Mouse (Mus musculus) kidney, embryonic 15.5 days (tissue): ENCODE results near the gene Fam3c. TPM values are rescaled to one million over a fixed set of nuclear protein-coding genes. Genes with fewer than 3 reads are reported as not detected.
"Not testable (repeated sequence)": the region's sequence is repeated elsewhere in the genome, so short reads cannot be mapped to it uniquely, and the experiment has no call there.

Experiments
- ATAC-seq: fragments of 200-750 bp; cut with Nextera tagmentation; replicated peaks from 2 replicates; pipeline ENCODE4 v1.8.0; 2017; ENCODE audit warnings: moderate TSS enrichment; ENCODE audit not compliant: low FRiP score
- H3K27ac ChIP-seq: fragments of 300-500 bp; sonication (generic); 2 replicates; pipeline ENCODE4 v1.5.1; 2015; ENCODE audit warnings: mild to moderate bottlenecking, inconsistent platforms
- H3K27me3 ChIP-seq: fragments of 300-500 bp; sonication (generic); 2 replicates; pipeline ENCODE4 v1.6.1; 2015; ENCODE audit warnings: inconsistent platforms
- H3K36me3 ChIP-seq: fragments of 300-500 bp; sonication (generic); 2 replicates; pipeline ENCODE4 v1.6.1; 2015; ENCODE audit warnings: inconsistent platforms
- H3K4me1 ChIP-seq: fragments of 300-500 bp; sonication (generic); 2 replicates; pipeline ENCODE4 v1.6.1; 2015; ENCODE audit warnings: inconsistent platforms
- H3K4me2 ChIP-seq: fragments of 300-500 bp; sonication (generic); 2 replicates; pipeline ENCODE4 v1.6.1; 2015; ENCODE audit warnings: moderate library complexity, mild to moderate bottlenecking, inconsistent platforms
- H3K4me3 ChIP-seq: fragments of 300-500 bp; sonication (generic); replicated peaks from 2 replicates; pipeline ENCODE4 v1.5.1; 2015; ENCODE audit warnings: mild to moderate bottlenecking, inconsistent platforms
- H3K9ac ChIP-seq: fragments of 300-500 bp; sonication (generic); 2 replicates; pipeline ENCODE4 v1.6.1; 2015; ENCODE audit warnings: mild to moderate bottlenecking, inconsistent platforms
- H3K9me3 ChIP-seq: fragments of 300-500 bp; sonication (generic); replicated peaks from 2 replicates; pipeline ENCODE4 v1.6.1; 2016; ENCODE audit warnings: inconsistent platforms
- WGBS: fragments of 180-500 bp; shearing (Covaris S2); methylation state at CpG from one replicate; pipeline ENCODE4 v1.1.7; 2015; ENCODE audit warnings: mixed read lengths; 5-methylcytosine and 5-hydroxymethylcytosine counted together
- polyA plus RNA-seq: library from polyadenylated mRNA; unstranded; fragments of >200 nt; fragmentation: Nextera tagmentation; extraction: Ambion mirVana; gene quantifications from 2 replicates; pipeline ENCODE4 v1.2.1, GENCODE M21; 2015

Gene Fam3c
- polyA plus RNA-seq, 1 experiment from 2014 or later, result 56.6 TPM

DNA sequence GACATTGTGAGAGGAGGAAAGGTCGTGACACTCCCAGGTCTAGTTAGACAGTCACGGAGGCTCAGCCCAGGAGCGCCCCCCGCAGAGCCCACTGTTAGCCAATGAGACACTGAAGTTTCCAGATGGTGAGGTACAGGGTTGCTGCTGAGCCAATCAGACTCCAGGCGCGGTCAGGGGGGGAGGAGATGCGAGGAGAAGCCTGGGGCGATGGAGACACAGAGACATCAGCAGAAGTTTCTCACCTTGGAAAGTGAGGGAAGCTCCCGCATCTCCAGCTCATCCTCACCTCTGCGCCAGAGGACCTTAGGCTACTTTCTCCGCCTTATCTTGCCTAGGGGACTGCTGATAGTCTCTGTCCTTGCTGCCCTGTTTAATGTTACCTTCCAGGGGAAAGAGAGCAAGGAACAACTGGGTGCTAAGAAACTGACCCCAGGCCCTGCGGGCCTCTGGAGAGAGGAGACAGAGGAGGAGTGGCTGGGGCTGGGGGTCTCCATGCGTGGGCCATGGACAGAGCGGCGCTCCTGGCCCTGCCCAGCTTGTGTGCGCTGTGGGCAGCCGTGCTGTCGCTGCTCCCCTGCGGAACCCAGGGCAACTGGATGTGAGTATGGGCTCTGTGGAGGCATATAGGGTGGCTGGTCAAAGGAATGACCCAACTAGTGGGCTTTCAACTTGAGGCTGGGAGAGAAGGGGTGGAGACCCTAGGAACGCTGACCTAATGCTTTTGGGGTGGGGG is 67.9 kb downstream of the Fam3c start, which contains the start of gene Wnt16:
Gene Wnt16, plus strand, starts transcription at position 224 of the 733 bp plus-strand sequence.
- H3K27me3 ChIP-seq, result peaks cover 56% of the 10 kb centered on the region
- H3K4me1 ChIP-seq, result peaks cover 22% of the 10 kb centered on the region
- ATAC-seq, result peak; percentile 79
- WGBS, result 2% methylated on average over 20 of the region's 20 CpGs
- peak within 1 kb of the TSS; percentile 21; the same call in 1 of the 2 replicates for H3K9ac ChIP-seq
- no peak within 1 kb of the TSS for H3K27ac ChIP-seq
- H3K4me2 ChIP-seq, result peak within 1 kb of the TSS; percentile 77
- no peaks in the 10 kb centered on the region for H3K9me3 ChIP-seq
- peak within 1 kb of the TSS; percentile 42 for H3K4me3 ChIP-seq
- H3K36me3 ChIP-seq, result no peaks in the 10 kb centered on the region

DNA sequence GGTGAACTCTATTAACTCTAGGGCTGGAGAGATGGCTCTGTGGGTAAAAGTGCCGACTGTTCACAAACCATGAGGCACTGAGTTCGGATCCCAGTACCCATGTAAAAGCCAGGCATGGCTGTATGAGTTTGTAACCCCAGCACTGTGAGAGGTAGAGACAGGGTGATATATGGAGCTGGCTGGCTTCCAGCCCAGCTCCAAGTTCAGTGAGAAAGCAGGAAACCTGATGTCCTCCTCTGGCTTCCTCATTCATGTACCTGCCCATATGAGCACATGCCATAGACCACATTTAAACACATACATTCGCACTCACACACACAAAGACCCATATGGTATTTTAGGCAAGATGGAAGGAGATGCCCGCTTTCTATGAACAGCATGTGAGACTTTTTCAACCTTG is 73.6 kb downstream of the Fam3c start:
- H3K27ac ChIP-seq, result no peak overlapping the region
- H3K9ac ChIP-seq, result no peak overlapping the region
- no peak for ATAC-seq
- no peak overlapping the region for H3K4me3 ChIP-seq
- no peaks in the 10 kb centered on the region for H3K9me3 ChIP-seq
- 80% methylated on average over 4 of the region's 4 CpGs for WGBS
- H3K4me2 ChIP-seq, result no peak overlapping the region
- no peaks in the 10 kb centered on the region for H3K36me3 ChIP-seq
- H3K27me3 ChIP-seq, result peaks cover 15% of the 10 kb centered on the region
- peaks cover 21% of the 10 kb centered on the region for H3K4me1 ChIP-seq

DNA sequence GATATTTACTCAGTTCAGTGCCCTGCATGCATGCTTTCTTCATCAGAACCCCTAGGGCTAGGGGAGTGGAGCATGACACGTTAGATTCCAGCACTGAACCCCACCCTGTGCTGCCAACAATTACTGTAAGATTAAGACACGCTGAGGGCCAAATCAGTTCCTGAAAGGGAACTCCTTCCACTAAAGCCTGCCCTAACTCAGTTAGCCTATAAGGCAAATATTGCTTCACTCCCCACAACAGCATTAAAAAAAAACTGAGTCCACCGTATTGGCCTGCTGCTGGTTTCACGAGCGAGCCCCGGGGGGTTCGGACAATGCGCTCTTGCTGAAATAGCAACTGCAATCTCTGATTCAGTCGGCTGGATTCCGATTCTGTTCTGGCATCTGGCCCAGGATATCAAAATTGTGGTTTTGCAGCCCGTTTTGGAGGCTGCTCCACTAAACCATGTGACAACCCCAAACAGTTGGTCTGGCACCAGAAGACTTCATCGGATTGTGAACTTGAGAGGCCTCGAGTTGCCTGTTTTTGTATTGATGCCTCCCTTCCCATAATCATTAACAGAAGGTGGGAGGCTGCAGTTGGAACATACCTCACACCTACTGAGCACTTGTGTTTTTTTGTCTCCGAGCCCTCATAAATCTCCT is 75.7 kb downstream of the Fam3c start:
- H3K9ac ChIP-seq, result no peak overlapping the region
- ATAC-seq, result peak; percentile 81
- no peaks in the 10 kb centered on the region for H3K27me3 ChIP-seq
- H3K9me3 ChIP-seq, result no peaks in the 10 kb centered on the region
- H3K27ac ChIP-seq, result peak overlapping the region; percentile 68
- WGBS, result 29% methylated on average over 14 of the region's 14 CpGs
- H3K4me3 ChIP-seq, result peak overlapping the region; percentile 15; the same call in 1 of the 2 replicates
- no peaks in the 10 kb centered on the region for H3K36me3 ChIP-seq
- H3K4me1 ChIP-seq, result peaks cover 21% of the 10 kb centered on the region
- peak overlapping the region; percentile 46 for H3K4me2 ChIP-seq

DNA sequence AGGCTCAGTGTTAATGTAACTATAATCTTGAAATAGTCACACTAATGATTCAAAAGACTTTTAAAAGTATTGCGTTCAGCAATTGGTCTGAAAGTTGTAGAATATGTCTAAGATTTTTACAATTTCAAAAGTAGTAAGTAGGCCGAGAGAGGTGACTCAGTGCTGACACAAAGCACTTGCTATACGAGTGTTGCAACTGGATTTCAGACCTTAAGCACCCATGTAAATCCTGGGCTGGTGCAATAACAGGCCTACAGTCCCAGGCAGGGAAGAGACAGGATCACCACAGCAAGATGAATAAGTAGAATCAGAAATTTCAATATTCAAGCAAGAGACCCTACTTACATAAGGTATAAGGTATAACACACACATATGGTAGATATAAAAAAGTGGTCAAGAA is 78.1 kb downstream of the Fam3c start:
- Histone ChIP-seq H3K27me3 (no peaks in the 10 kb centered on the region), H3K4me2 (no peak overlapping the region), H3K27ac (no peak overlapping the region), H3K9ac (no peak overlapping the region), H3K9me3 (no peaks in the 10 kb centered on the region), H3K4me1 (peaks cover 21% of the 10 kb centered on the region), H3K36me3 (no peaks in the 10 kb centered on the region), H3K4me3 (no peak overlapping the region)
- ATAC-seq, result no peak
- WGBS, result 91% methylated on average over 3 of the region's 3 CpGs

DNA sequence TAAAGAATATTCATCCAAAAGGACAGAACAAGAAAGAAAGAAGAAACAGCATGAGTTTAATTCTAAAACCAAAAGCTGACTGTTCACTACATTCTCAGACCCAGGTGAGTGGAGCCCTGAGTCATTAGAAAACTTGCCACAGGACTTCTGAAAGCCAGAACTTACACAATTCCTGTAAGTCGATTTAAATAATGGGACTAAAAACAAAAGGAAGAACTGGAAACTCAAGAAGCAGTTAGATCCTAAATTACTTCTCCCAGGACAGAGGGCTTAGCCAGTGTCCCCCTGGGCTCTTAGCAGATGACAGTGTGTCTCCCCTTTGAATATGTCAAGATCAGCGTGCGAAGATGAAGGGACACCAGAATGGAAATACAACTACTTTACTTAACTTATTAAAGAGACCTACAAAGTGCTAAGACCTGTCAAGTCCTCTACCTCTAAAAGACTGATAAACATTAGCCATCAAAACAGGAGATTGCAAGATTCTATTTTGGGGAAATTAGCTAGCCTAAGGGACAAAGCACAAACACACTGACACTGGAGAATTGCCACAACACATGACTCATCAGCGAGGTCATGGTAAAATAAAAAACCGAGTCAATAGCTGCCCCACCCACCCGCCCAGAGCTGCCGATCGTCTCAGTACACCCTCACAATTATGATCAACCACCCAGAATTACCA is 86.1 kb downstream of the Fam3c start:
- Histone ChIP-seq H3K4me3 (no peak overlapping the region), H3K9ac (no peak overlapping the region), H3K9me3 (no peaks in the 10 kb centered on the region), H3K36me3 (no peaks in the 10 kb centered on the region), H3K27me3 (no peaks in the 10 kb centered on the region), H3K4me2 (no peak overlapping the region), H3K27ac (no peak overlapping the region), H3K4me1 (no peaks in the 10 kb centered on the region)
- ATAC-seq, result no peak
- 85% methylated on average over 8 of the region's 8 CpGs for WGBS

DNA sequence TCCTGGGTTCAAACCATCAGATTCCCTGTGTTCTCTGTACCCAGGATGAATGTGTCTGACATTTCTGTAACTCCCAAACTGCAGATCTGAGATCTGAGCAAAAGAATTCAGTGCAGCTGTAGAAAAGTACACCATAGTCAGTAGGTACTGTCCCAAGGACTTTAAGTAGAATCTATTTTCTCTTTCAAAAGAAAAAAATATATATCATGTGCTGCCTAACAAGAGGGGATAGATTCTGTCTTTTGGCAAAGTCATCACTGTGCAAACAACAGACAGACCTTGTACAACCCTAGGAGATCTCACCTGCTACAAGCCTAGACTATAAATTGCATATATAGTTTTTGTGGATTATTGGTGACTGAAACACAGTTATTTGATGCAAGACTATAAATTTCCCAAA is 87.4 kb downstream of the Fam3c start:
- Histone ChIP-seq H3K4me1 (no peaks in the 10 kb centered on the region), H3K4me2 (no peak overlapping the region), H3K4me3 (no peak overlapping the region), H3K36me3 (no peaks in the 10 kb centered on the region), H3K9me3 (no peaks in the 10 kb centered on the region), H3K27ac (no peak overlapping the region), H3K27me3 (no peaks in the 10 kb centered on the region), H3K9ac (no peak overlapping the region)
- no peak for ATAC-seq

DNA sequence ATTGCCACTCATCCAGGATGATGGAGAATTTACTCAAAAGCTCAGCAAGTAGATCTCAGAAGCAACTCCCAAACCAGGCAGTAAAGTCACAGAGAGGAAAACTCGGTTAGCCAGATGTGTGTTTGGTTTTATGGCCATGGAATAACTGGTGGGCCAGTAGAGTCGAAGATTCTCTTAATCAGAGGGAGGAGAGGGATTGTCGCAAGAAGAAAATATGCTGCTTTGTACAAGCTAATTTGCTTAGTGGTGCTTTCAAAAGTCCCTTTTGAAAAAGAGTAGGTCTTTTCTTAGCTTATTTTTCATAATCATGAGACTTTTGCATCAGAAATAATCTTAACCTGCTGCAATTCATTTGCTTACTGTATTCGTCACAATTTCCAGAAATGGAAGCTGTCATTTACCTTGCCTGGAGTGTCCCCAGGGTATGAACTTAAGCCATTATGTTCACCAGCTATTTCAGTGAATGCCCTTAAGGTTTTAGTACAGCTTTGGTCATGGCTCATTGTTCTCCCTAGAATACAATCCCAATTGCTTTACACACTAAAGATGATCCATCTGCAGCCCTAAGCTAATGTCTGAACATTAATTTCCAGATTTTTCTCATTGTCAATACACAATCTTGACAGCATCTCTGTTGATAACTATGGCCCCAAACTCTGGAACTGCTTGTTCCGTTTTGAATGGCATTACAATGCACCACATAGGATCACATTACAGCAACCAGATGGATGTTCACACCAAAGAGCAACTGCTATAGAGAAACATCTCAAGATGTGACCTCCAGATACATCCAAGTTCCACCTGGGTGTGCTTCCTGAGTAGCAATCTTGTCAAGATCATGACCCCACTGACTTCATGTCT is 88.0 kb downstream of the Fam3c start:
- WGBS, result 69% methylated on average over 5 of the region's 5 CpGs
- ATAC-seq, result no peak

DNA sequence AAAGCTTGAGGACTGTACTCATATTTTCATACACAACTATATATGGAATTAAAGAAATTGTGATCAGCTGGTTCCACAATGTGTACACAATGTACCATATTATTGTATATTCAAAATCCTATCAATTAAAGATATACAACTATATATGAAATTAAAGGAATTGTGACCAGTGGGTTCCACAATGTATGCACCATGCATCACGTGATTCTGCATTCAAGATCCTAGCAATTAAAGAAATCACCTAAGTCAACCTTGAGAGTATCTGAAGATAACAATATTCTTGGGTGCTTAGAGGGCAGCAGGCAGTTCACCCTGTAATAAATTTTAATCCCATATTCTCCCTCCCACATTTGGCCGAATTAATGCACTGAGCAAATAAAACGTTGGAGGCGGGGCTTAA is 90.0 kb downstream of the Fam3c start:
- WGBS, result 85% methylated on average over 4 of the region's 4 CpGs
- H3K4me2 ChIP-seq, result no peak overlapping the region
- no peaks in the 10 kb centered on the region for H3K4me1 ChIP-seq
- H3K9me3 ChIP-seq, result no peaks in the 10 kb centered on the region
- H3K27ac ChIP-seq, result no peak overlapping the region
- H3K4me3 ChIP-seq, result no peak overlapping the region
- no peaks in the 10 kb centered on the region for H3K36me3 ChIP-seq
- no peak for ATAC-seq
- H3K27me3 ChIP-seq, result no peaks in the 10 kb centered on the region
- H3K9ac ChIP-seq, result no peak overlapping the region

More for the DNA sequence above, 88.0 kb downstream of the Fam3c start:
- H3K27me3 ChIP-seq, result no peaks in the 10 kb centered on the region
- no peaks in the 10 kb centered on the region for H3K9me3 ChIP-seq
- no peak overlapping the region for H3K4me2 ChIP-seq
- H3K27ac ChIP-seq, result no peak overlapping the region
- H3K4me1 ChIP-seq, result no peaks in the 10 kb centered on the region
- H3K9ac ChIP-seq, result no peak overlapping the region
- H3K4me3 ChIP-seq, result no peak overlapping the region
- no peaks in the 10 kb centered on the region for H3K36me3 ChIP-seq

DNA sequence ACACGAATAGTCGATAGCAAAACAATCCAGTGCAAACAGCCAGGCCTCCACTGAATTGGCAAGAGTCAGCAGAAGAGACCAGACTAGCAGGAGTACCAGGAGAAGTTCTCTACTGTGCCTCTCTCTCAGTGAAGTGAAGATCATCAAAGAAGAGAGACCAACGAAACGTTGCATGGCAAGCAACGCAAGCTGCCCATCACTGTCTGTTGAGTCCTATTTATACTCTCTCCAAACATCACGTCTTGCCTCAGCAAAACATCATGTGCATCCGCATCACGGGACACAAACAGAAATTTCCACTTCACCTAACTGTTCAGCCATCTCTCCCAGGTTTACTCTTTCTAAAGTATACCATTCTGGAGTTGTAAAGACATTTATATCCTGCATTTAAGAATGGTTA is 91.9 kb downstream of the Fam3c start:
- not testable (repeated sequence) for H3K4me1 ChIP-seq, H3K4me3 ChIP-seq, H3K27me3 ChIP-seq, H3K9me3 ChIP-seq, ATAC-seq, H3K27ac ChIP-seq, H3K9ac ChIP-seq, H3K36me3 ChIP-seq, H3K4me2 ChIP-seq
- WGBS, result 87% methylated on average over 8 of the region's 8 CpGs

DNA sequence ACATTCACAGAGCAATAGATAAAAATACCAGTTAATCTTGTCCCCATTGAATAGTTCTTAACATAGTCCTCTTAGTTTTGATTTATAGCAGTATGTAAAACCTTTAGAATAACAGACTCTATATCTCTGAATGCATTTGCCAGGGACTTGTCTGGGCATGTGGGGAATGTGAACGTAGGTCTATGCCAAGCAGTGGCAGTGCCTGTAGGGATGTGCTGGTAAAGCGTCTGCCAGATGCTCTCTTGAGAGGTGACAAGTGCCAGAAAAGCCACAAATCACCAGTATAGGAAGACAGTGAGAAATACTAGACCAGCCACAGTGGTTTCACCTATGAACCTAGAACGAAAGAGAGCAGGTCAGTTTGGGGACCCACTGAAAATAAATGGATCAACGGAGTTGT is 93.5 kb downstream of the Fam3c start:
- Histone ChIP-seq H3K27me3 (no peaks in the 10 kb centered on the region), H3K36me3 (no peaks in the 10 kb centered on the region), H3K4me2 (no peak overlapping the region), H3K4me1 (no peaks in the 10 kb centered on the region), H3K9me3 (no peaks in the 10 kb centered on the region), H3K27ac (no peak overlapping the region), H3K4me3 (no peak overlapping the region), H3K9ac (no peak overlapping the region)
- 44% methylated on average over 4 of the region's 4 CpGs for WGBS
- ATAC-seq, result no peak

DNA sequence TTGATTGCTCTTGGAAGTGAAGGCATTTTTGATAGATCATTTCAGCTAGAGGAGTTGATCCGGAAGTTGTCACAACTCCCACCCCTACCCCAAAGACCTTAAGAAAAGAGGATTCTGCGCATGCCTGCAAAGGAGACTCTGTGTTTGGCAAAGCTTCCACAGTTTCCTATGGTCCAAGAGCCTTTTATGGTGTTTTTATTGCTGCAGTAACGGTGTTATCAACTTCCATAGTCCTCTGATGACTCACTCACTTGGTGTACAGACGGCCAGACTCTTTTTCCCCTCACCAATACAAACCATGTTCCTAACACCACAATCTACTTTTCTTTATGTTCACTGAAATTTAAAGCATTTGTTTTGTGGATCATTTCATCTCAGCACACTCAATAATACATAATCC is 97.3 kb downstream of the Fam3c start:
- H3K9ac ChIP-seq, result no peak overlapping the region
- H3K36me3 ChIP-seq, result 0 out of 2 replicates have a peak, but pooled peaks cover 7% of the 10 kb centered on the region
- H3K27ac ChIP-seq, result no peak overlapping the region
- no peaks in the 10 kb centered on the region for H3K27me3 ChIP-seq
- H3K4me3 ChIP-seq, result no peak overlapping the region
- no peak for ATAC-seq
- WGBS, result 59% methylated on average over 4 of the region's 4 CpGs
- no peak overlapping the region for H3K4me2 ChIP-seq
- no peaks in the 10 kb centered on the region for H3K9me3 ChIP-seq
- no peaks in the 10 kb centered on the region for H3K4me1 ChIP-seq
